Mouse (Mus musculus) CH12.LX (cell line): Measurements from ENCODE around the gene Mrps16. TPM values are rescaled to one million over a fixed set of nuclear protein-coding genes. Genes with fewer than 3 reads are reported as not detected.

Experiments
- DNase-seq: peaks from one replicate; pipeline ENCODE4 v3.0.0-alpha.2; 2013; ENCODE audit errors: extremely low read depth
- H3K27ac ChIP-seq: 2 replicates; pipeline ENCODE4 v1.5.1; 2012; ENCODE audit warnings: low read depth, mild to moderate bottlenecking, control low read depth, moderate library complexity; ENCODE audit not compliant: insufficient read depth
- H3K27me3 ChIP-seq: replicated peaks from 2 replicates; pipeline ENCODE3; 2012; ENCODE audit warnings: inconsistent platforms
- H3K36me3 ChIP-seq, 2 experiments: replicated peaks in 1 of 2; 2 replicates each; pipeline versions ENCODE3 to v1.6.1; 2012; ENCODE audit warnings: inconsistent platforms in 1 of 2, low read length in 1 of 2, mild to moderate bottlenecking in 1 of 2, mixed read lengths in 1 of 2, moderate library complexity in 1 of 2; ENCODE audit not compliant: control insufficient read depth in 1 of 2, insufficient read depth in 1 of 2
- H3K4me1 ChIP-seq, 2 experiments: 2 replicates each; pipeline ENCODE4 v1.6.1; 2012; ENCODE audit warnings: inconsistent platforms in 1 of 2, moderate library complexity in 1 of 2; ENCODE audit not compliant: insufficient read depth in 2 of 2, control insufficient read depth in 1 of 2
- H3K4me2 ChIP-seq: 2 replicates; pipeline ENCODE4 v1.6.1; 2012; ENCODE audit warnings: low read depth, mild to moderate bottlenecking, control low read depth; ENCODE audit not compliant: poor library complexity, insufficient read depth, severe bottlenecking
- H3K4me3 ChIP-seq, 3 experiments: fragments of 150-350 bp in 1 of 3; sonication (generic) in 1 of 3; replicated peaks in 1 of 3; 2 replicates each; pipeline versions ENCODE3 to v1.5.1; 2011 to 2012; ENCODE audit warnings: low read depth in 2 of 3, low read length in 2 of 3, mild to moderate bottlenecking in 2 of 3, moderate library complexity in 2 of 3, control low read depth in 1 of 3, improper control_type of control experiment in 1 of 3, inconsistent platforms in 1 of 3, mixed read lengths in 1 of 3; ENCODE audit not compliant: poor library complexity in 1 of 3
- H3K79me2 ChIP-seq: replicated peaks from 2 replicates; pipeline ENCODE4 v1.6.1; 2012; ENCODE audit warnings: mild to moderate bottlenecking, moderate library complexity; ENCODE audit not compliant: control insufficient read depth, poor library complexity, insufficient read depth, severe bottlenecking; ENCODE audit errors: extremely low read depth
- H3K9ac ChIP-seq: 2 replicates; pipeline ENCODE4 v1.6.1; 2012; ENCODE audit warnings: low read depth, mild to moderate bottlenecking, control low read depth, moderate library complexity; ENCODE audit not compliant: insufficient read depth
- H3K9me3 ChIP-seq: replicated peaks from 2 replicates; pipeline ENCODE3; 2012; ENCODE audit warnings: low read length, inconsistent platforms, mixed read lengths
- BHLHE40 ChIP-seq: IDR thresholded peaks from 2 replicates; pipeline ENCODE4 v1.6.1; 2011; ENCODE audit warnings: mild to moderate bottlenecking, low read depth, low read length, improper control_type of control experiment
- CHD1 ChIP-seq: IDR thresholded peaks from 2 replicates; pipeline ENCODE4 v1.6.1; 2012; ENCODE audit warnings: low read depth, low read length, improper control_type of control experiment, inconsistent platforms
- CHD2 ChIP-seq: IDR thresholded peaks from 2 replicates; pipeline ENCODE4 v1.6.1; 2011; ENCODE audit warnings: low read length, improper control_type of control experiment
- E2F4 ChIP-seq: IDR thresholded peaks from 2 replicates; pipeline ENCODE4 v1.6.1; 2011; ENCODE audit warnings: low read depth, low read length, improper control_type of control experiment; ENCODE audit not compliant: insufficient replicate concordance
- ELF1 ChIP-seq: IDR thresholded peaks from 2 replicates; pipeline ENCODE4 v1.6.1; 2014; ENCODE audit warnings: low read depth, mild to moderate bottlenecking, inconsistent platforms, low read length, improper control_type of control experiment
- EP300 ChIP-seq: IDR thresholded peaks from 2 replicates; pipeline ENCODE4 v1.6.1; 2011; ENCODE audit warnings: low read length, improper control_type of control experiment
- GABPA ChIP-seq: IDR thresholded peaks from 2 replicates; pipeline ENCODE4 v1.6.1; 2012; ENCODE audit warnings: low read depth, low read length, improper control_type of control experiment, inconsistent platforms; ENCODE audit not compliant: insufficient replicate concordance
- HCFC1 ChIP-seq: IDR thresholded peaks from 2 replicates; pipeline ENCODE4 v1.6.1; 2012; ENCODE audit warnings: low read depth, mild to moderate bottlenecking, inconsistent platforms, low read length, improper control_type of control experiment
- IRF4 ChIP-seq: IDR thresholded peaks from 2 replicates; pipeline ENCODE4 v1.6.1; 2014; ENCODE audit warnings: low read depth, mild to moderate bottlenecking, inconsistent platforms, low read length, improper control_type of control experiment
- JUN ChIP-seq: IDR thresholded peaks from 2 replicates; pipeline ENCODE4 v1.6.1; 2011; ENCODE audit warnings: low read depth, mild to moderate bottlenecking, low read length, improper control_type of control experiment, moderate library complexity; ENCODE audit not compliant: insufficient read depth
- JUND ChIP-seq: conservative IDR thresholded peaks from 2 replicates; pipeline ENCODE4 v1.6.1; 2011; ENCODE audit warnings: low read depth, low read length, improper control_type of control experiment
- KAT2A ChIP-seq: IDR thresholded peaks from 2 replicates; pipeline ENCODE4 v1.6.1; 2012; ENCODE audit warnings: low read length, improper control_type of control experiment, inconsistent platforms; ENCODE audit not compliant: insufficient replicate concordance
- MAX ChIP-seq: IDR thresholded peaks from 2 replicates; pipeline ENCODE4 v1.6.1; 2011; ENCODE audit warnings: low read length, improper control_type of control experiment
- MAZ ChIP-seq: IDR thresholded peaks from 2 replicates; pipeline ENCODE4 v1.6.1; 2012; ENCODE audit warnings: low read depth, mild to moderate bottlenecking, inconsistent platforms, low read length, improper control_type of control experiment, moderate library complexity
- MEF2A ChIP-seq: IDR thresholded peaks from 2 replicates; pipeline ENCODE4 v1.6.1; 2014; ENCODE audit warnings: low read depth, mild to moderate bottlenecking, inconsistent platforms, low read length, improper control_type of control experiment, borderline replicate concordance
- MXI1 ChIP-seq: IDR thresholded peaks from 2 replicates; pipeline ENCODE4 v1.6.1; 2011; ENCODE audit warnings: mild to moderate bottlenecking, low read depth, low read length, improper control_type of control experiment
- MYC ChIP-seq: IDR thresholded peaks from 2 replicates; pipeline ENCODE4 v1.6.1; 2011; ENCODE audit warnings: low read depth, mild to moderate bottlenecking, improper control_type of control experiment, low read length
- NELFE ChIP-seq: IDR thresholded peaks from 2 replicates; pipeline ENCODE4 v1.6.1; 2011; ENCODE audit warnings: low read depth, low read length, improper control_type of control experiment
- NRF1 ChIP-seq: IDR thresholded peaks from 2 replicates; pipeline ENCODE4 v1.6.1; 2014; ENCODE audit warnings: low read depth, mild to moderate bottlenecking, inconsistent platforms, low read length, improper control_type of control experiment, moderate library complexity
- PAX5 ChIP-seq: IDR thresholded peaks from 2 replicates; pipeline ENCODE4 v1.6.1; 2012; ENCODE audit warnings: low read length, inconsistent platforms, mixed read lengths
- POLR2A ChIP-seq: IDR thresholded peaks from 2 replicates; pipeline ENCODE4 v1.6.1; 2011; ENCODE audit warnings: low read depth, mild to moderate bottlenecking, improper control_type of control experiment, low read length
- POLR2AphosphoS2 ChIP-seq: IDR thresholded peaks from 2 replicates; pipeline ENCODE4 v1.6.1; 2011; ENCODE audit warnings: low read depth, low read length, improper control_type of control experiment
- RAD21 ChIP-seq: IDR thresholded peaks from 2 replicates; pipeline ENCODE4 v1.6.1; 2011; ENCODE audit warnings: low read depth, mild to moderate bottlenecking, low read length, improper control_type of control experiment, moderate library complexity
- RCOR1 ChIP-seq: conservative IDR thresholded peaks from 2 replicates; pipeline ENCODE4 v1.6.1; 2012; ENCODE audit warnings: low read depth, mild to moderate bottlenecking, inconsistent platforms, low read length, improper control_type of control experiment
- SIN3A ChIP-seq: IDR thresholded peaks from 2 replicates; pipeline ENCODE4 v1.6.1; 2012; ENCODE audit warnings: low read length, improper control_type of control experiment, inconsistent platforms
- SMC3 ChIP-seq: IDR thresholded peaks from 2 replicates; pipeline ENCODE4 v1.6.1; 2011; ENCODE audit warnings: low read depth, low read length, improper control_type of control experiment
- TBP ChIP-seq: conservative IDR thresholded peaks from 2 replicates; pipeline ENCODE4 v1.6.1; 2011; ENCODE audit warnings: low read depth, low read length, improper control_type of control experiment
- TCF12 ChIP-seq: IDR thresholded peaks from 2 replicates; pipeline ENCODE4 v1.6.1; 2014; ENCODE audit warnings: low read depth, mild to moderate bottlenecking, inconsistent platforms, low read length, improper control_type of control experiment
- UBTF ChIP-seq: IDR thresholded peaks from 2 replicates; pipeline ENCODE4 v1.6.1; 2012; ENCODE audit warnings: low read depth, mild to moderate bottlenecking, inconsistent platforms, low read length, improper control_type of control experiment, moderate library complexity
- USF1 ChIP-seq: IDR thresholded peaks from 2 replicates; pipeline ENCODE4 v1.6.1; 2014; ENCODE audit warnings: low read depth, mild to moderate bottlenecking, inconsistent platforms, low read length, improper control_type of control experiment
- USF2 ChIP-seq: conservative IDR thresholded peaks from 2 replicates; pipeline ENCODE4 v1.6.1; 2011; ENCODE audit warnings: low read depth, low read length, improper control_type of control experiment
- ZKSCAN1 ChIP-seq: IDR thresholded peaks from 2 replicates; pipeline ENCODE4 v1.6.1; 2012; ENCODE audit warnings: low read depth, inconsistent platforms, low read length, improper control_type of control experiment, borderline replicate concordance
- ZNF384 ChIP-seq: IDR thresholded peaks from 2 replicates; pipeline ENCODE4 v1.6.1; 2012; ENCODE audit warnings: low read depth, low read length, improper control_type of control experiment, inconsistent platforms
- dilution Hi-C: fragments of 300-500 bp; cut with MboI; formaldehyde crosslinking; loops from 2 replicates; pipeline ENCODE4 v1.14.3; 2020; ENCODE audit warnings: low sequenced_read_pairs; ENCODE audit not compliant: extremely low pct_unique_long_range_greater_than_20kb, extremely low pct_ligation_motif_present
- in situ Hi-C: fragments of 300-500 bp; cut with MboI; formaldehyde crosslinking; loops from 3 replicates; pipeline ENCODE4 v1.14.3; 2019; ENCODE audit warnings: low sequenced_read_pairs, low pct_ligation_motif_present, low pct_unique_long_range_greater_than_20kb, mixed read lengths
- polyA plus RNA-seq: library from polyadenylated mRNA; unstranded; fragments of >175 nt; gene quantifications from 2 replicates; pipeline ENCODE4 v1.2.1, GENCODE M21; 2012; ENCODE audit warnings: low read depth; ENCODE audit not compliant: insufficient read length
- total RNA-seq, 2 experiments: library from RNA; depleted of rRNA; stranded (reverse); fragments of 300-350 nt in 1 of 2; fragments of >200 nt in 1 of 2; gene quantifications; 2 replicates each; pipeline ENCODE4 v1.2.3; 2012 to 2014

Gene Mrps16
- total and polyA plus RNA-seq, 3 experiments = 97.2 to 112 (median 110) TPM

- no peak for TF ChIP-seq PAX5
- TF ChIP-seq RCOR1 = no peak
- TF ChIP-seq CHD2 = no peak
- TF ChIP-seq UBTF = no peak
- no peak for TF ChIP-seq JUN
- TF ChIP-seq CHD1 = no peak
- TF ChIP-seq POLR2A = peak; percentile 12; the same call in 1 of the 2 replicates
- no peak for TF ChIP-seq MAZ
- TF ChIP-seq JUND = no peak
Observed at GRCm38 (mm10) chr14:20379087-20379640, 14.3 kb downstream of the Mrps16 start (continued).

GRCm38 (mm10) chr14:20378313-20379061 lies 14.9 kb downstream of the Mrps16 start:
- Histone ChIP-seq H3K79me2 (no peaks in the 10 kb centered on the region; the same call in 1 of the 2 replicates), H3K27me3 (no peaks in the 10 kb centered on the region), H3K36me3 (peaks cover 10 to 58% of the 10 kb centered on the region in 2 experiments), H3K27ac (peak overlapping the region; percentile 70), H3K4me1 (peaks cover 8 to 40% of the 10 kb centered on the region in 2 experiments; a peak in 3 of 4 replicates), H3K9ac (peak overlapping the region; percentile 10; the same call in 1 of the 2 replicates), H3K4me3 (peak overlapping the region; percentile 45 to 49 (median 47)), H3K9me3 (no peaks in the 10 kb centered on the region), H3K4me2 (peak overlapping the region; percentile 63)
- dilution Hi-C loops = no loop called here
- in situ Hi-C loops = loop anchor here (10.0 kb wide), 1 partner anchor 54 kb away; no protein-coding TSS in a partner anchor
- peak; percentile 89 for DNase-seq
- TF ChIP-seq RCOR1 (no peak), MAX (peak; percentile 34; the same call in 1 of the 2 replicates), MEF2A (peak; percentile 12; the same call in 1 of the 2 replicates), POLR2AphosphoS2 (no peak), CHD1 (no peak), TBP (0 out of 2 replicates have a peak, but pooled peaks have one; percentile 50), ZKSCAN1 (no peak), SIN3A (peak; percentile 80), NRF1 (no peak), PAX5 (no peak), MXI1 (0 out of 2 replicates have a peak, but pooled peaks have one; percentile 39), USF2 (no peak), BHLHE40 (no peak), JUND (no peak), TCF12 (peak; percentile 42; the same call in 1 of the 2 replicates), UBTF (peak; percentile 76; the same call in 1 of the 2 replicates), HCFC1 (0 out of 2 replicates have a peak, but pooled peaks have one; percentile 32), CHD2 (peak; percentile 8; the same call in 1 of the 2 replicates), E2F4 (no peak), GABPA (no peak), ELF1 (no peak), ZNF384 (no peak), EP300 (no peak), USF1 (no peak), POLR2A (peak; percentile 22; the same call in 1 of the 2 replicates), IRF4 (peak; percentile 34; the same call in 1 of the 2 replicates), SMC3 (peak; percentile 59), NELFE (0 out of 2 replicates have a peak, but pooled peaks have one; percentile 24), MYC (no peak), RAD21 (peak; percentile 55), JUN (no peak), MAZ (no peak), KAT2A (no peak)
